In the genomic region with DNA sequence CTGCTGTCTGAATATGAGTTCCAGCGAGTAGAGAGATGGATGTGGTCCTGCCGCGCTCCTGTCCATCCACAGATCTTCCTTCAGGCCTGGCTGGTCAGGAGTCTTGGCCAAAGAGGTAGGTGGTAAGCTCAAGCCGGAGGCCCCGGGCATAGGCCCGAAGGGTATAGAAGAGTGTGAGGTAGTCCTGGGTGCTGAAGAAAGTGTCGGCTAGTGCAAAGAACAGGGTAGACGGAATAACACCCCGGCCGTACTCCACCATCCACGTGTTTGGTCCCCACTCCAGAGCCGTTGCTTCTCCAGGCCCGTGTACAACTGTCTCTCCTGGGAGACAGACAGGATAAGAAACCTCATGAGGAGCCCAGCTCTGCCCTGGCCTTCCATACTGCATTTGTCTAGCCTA, we compare ENCODE assay signal across 15 mouse cellular contexts. TPM values are rescaled to one million over a fixed set of nuclear protein-coding genes. Genes with fewer than 3 reads are reported as not detected.
DNase-seq lines count a peak whose midpoint lies in the region; ATAC-seq and TF ChIP-seq lines count a peak whose summit lies in the region.
"Had no signal": no experiment of that assay in that cellular context is flagged by ENCODE, and none has a peak within 500 bp of the region (broad histone marks: within the 10 kb centered on the region; RNA-seq: fewer than 3 reads in every experiment).

No protein-coding gene starts in this region.

- peaks cover 11% of the 10 kb centered on the region for H3K36me3 ChIP-seq in hindbrain, embryonic 13.5 days
- peaks cover 8% of the 10 kb centered on the region; the same call in 1 of the 2 replicates for H3K36me3 ChIP-seq in hindbrain, embryonic 16.5 days (ENCODE audit: control insufficient read depth, insufficient read depth, low read length)
- peaks cover 15% of the 10 kb centered on the region for H3K36me3 ChIP-seq in midbrain, embryonic 12.5 days
- 0 out of 2 replicates have a peak, but pooled peaks cover 7% of the 10 kb centered on the region for H3K36me3 ChIP-seq in midbrain, postnatal 0 days (ENCODE audit: insufficient read depth, low read length)
- H3K36me3 ChIP-seq in forebrain, embryonic 14.5 days (ENCODE audit: control insufficient read depth, insufficient read depth, low read length) = peaks cover 14% of the 10 kb centered on the region
- peaks cover 9% of the 10 kb centered on the region for H3K36me3 ChIP-seq in neural tube, embryonic 15.5 days

- no peaks in the 10 kb centered on the region for H3K9me3 ChIP-seq in hindbrain, embryonic 13.5 days
- H3K9me3 ChIP-seq in hindbrain, embryonic 16.5 days (ENCODE audit: control insufficient read depth, low read length) = no peaks in the 10 kb centered on the region
- H3K9me3 ChIP-seq in midbrain, embryonic 12.5 days = no peaks in the 10 kb centered on the region
- no peaks in the 10 kb centered on the region for H3K9me3 ChIP-seq in midbrain, postnatal 0 days (ENCODE audit: low read length)
- no peaks in the 10 kb centered on the region for H3K9me3 ChIP-seq in forebrain, embryonic 14.5 days (replicated peaks; ENCODE audit: control insufficient read depth, low read length)
- no peaks in the 10 kb centered on the region for H3K9me3 ChIP-seq in neural tube, embryonic 15.5 days (replicated peaks)

- H3K4me2 ChIP-seq in hindbrain, embryonic 13.5 days = peak overlapping the region; percentile 94
- H3K4me2 ChIP-seq in hindbrain, embryonic 16.5 days (ENCODE audit: low read length) = no peak overlapping the region
- 0 out of 2 replicates have a peak overlapping the region, but pooled peaks have one; percentile 96 for H3K4me2 ChIP-seq in midbrain, embryonic 12.5 days (replicated peaks)
- no peak overlapping the region for H3K4me2 ChIP-seq in midbrain, postnatal 0 days (ENCODE audit: low read depth, low read length, poor library complexity, severe bottlenecking)
- H3K4me2 ChIP-seq in forebrain, embryonic 14.5 days (ENCODE audit: low read length) = 0 out of 2 replicates have a peak overlapping the region, but pooled peaks have one; percentile 78
- H3K4me2 ChIP-seq in neural tube, embryonic 15.5 days = peak overlapping the region; percentile 86; the same call in 1 of the 2 replicates

- 95% methylated on average over 13 of the region's 13 CpGs for WGBS in hindbrain, embryonic 13.5 days
- 94% methylated on average over 13 of the region's 13 CpGs for WGBS in hindbrain, embryonic 16.5 days
- WGBS in midbrain, embryonic 12.5 days = 91% methylated on average over 13 of the region's 13 CpGs
- WGBS in midbrain, postnatal 0 days = 95% methylated on average over 13 of the region's 13 CpGs
- 92% methylated on average over 13 of the region's 13 CpGs for WGBS in forebrain, embryonic 14.5 days
- 96% methylated on average over 13 of the region's 13 CpGs for WGBS in neural tube, embryonic 15.5 days

- DNase-seq in midbrain, postnatal 0 days (ENCODE audit: low spot score) = no peak
- DNase-seq in forebrain, embryonic 14.5 days (ENCODE audit: low spot score) = no peak
- no peak for DNase-seq in adrenal gland, adult 8-10 months
- DNase-seq: cerebellum, adult 8-10 months; heart, postnatal 14 days; kidney, adult 9 months had no signal

- H3K27ac ChIP-seq in hindbrain, embryonic 13.5 days = no peak overlapping the region
- H3K27ac ChIP-seq in hindbrain, embryonic 16.5 days (ENCODE audit: low read depth, low read length) = no peak overlapping the region
- H3K27ac ChIP-seq in midbrain, embryonic 12.5 days (replicated peaks) = no peak overlapping the region
- no peak overlapping the region for H3K27ac ChIP-seq in midbrain, postnatal 0 days (ENCODE audit: low read depth, low read length)
- H3K27ac ChIP-seq in forebrain, embryonic 14.5 days (ENCODE audit: low read depth, low read length) = no peak overlapping the region
- no peak overlapping the region for H3K27ac ChIP-seq in neural tube, embryonic 15.5 days (replicated peaks)

- H3K4me1 ChIP-seq in hindbrain, embryonic 13.5 days (replicated peaks) = peaks cover 22% of the 10 kb centered on the region
- H3K4me1 ChIP-seq in hindbrain, embryonic 16.5 days (ENCODE audit: control insufficient read depth, insufficient read depth, low read depth, low read length) = peaks cover 16% of the 10 kb centered on the region
- H3K4me1 ChIP-seq in midbrain, embryonic 12.5 days = peaks cover 16% of the 10 kb centered on the region
- peaks cover 9% of the 10 kb centered on the region; the same call in 1 of the 2 replicates for H3K4me1 ChIP-seq in midbrain, postnatal 0 days (ENCODE audit: insufficient read depth, low read length)
- H3K4me1 ChIP-seq in forebrain, embryonic 14.5 days (ENCODE audit: control insufficient read depth, insufficient read depth, low read length) = peaks cover 8% of the 10 kb centered on the region
- H3K4me1 ChIP-seq in neural tube, embryonic 15.5 days = peaks cover 21% of the 10 kb centered on the region

- TF ChIP-seq CTCF in midbrain, postnatal 0 days (IDR thresholded peaks at IDR 0.05) = no peak

- ATAC-seq in hindbrain, embryonic 13.5 days (ENCODE audit: low FRiP score) = no peak
- no peak for ATAC-seq in hindbrain, embryonic 16.5 days
- ATAC-seq in midbrain, embryonic 12.5 days (ENCODE audit: low FRiP score, low read depth) = no peak
- ATAC-seq in midbrain, postnatal 0 days (ENCODE audit: low FRiP score) = no peak
- ATAC-seq in forebrain, embryonic 14.5 days = no peak
- ATAC-seq in neural tube, embryonic 15.5 days (ENCODE audit: low FRiP score) = no peak
- ATAC-seq: CD4-positive, CD25-positive, alpha-beta regulatory T cell, adult 4 months had no signal

- peak overlapping the region; percentile 20; the same call in 1 of the 2 replicates for H3K9ac ChIP-seq in hindbrain, embryonic 13.5 days
- H3K9ac ChIP-seq in hindbrain, embryonic 16.5 days (ENCODE audit: low read depth, low read length) = no peak overlapping the region
- H3K9ac ChIP-seq in midbrain, embryonic 12.5 days (replicated peaks) = no peak overlapping the region
- no peak overlapping the region for H3K9ac ChIP-seq in midbrain, postnatal 0 days (replicated peaks; ENCODE audit: low read length, poor library complexity, severe bottlenecking)
- no peak overlapping the region for H3K9ac ChIP-seq in forebrain, embryonic 14.5 days (ENCODE audit: low read length)
- no peak overlapping the region for H3K9ac ChIP-seq in neural tube, embryonic 15.5 days (replicated peaks)

- H3K4me3 ChIP-seq in hindbrain, embryonic 13.5 days = no peak overlapping the region
- no peak overlapping the region for H3K4me3 ChIP-seq in hindbrain, embryonic 16.5 days (ENCODE audit: low read length)
- H3K4me3 ChIP-seq in midbrain, embryonic 12.5 days = no peak overlapping the region
- H3K4me3 ChIP-seq in midbrain, postnatal 0 days (ENCODE audit: low read depth, low read length) = no peak overlapping the region
- H3K4me3 ChIP-seq in forebrain, embryonic 14.5 days (ENCODE audit: low read depth, low read length) = no peak overlapping the region
- no peak overlapping the region for H3K4me3 ChIP-seq in neural tube, embryonic 15.5 days (replicated peaks)

- peaks cover 4% of the 10 kb centered on the region for H3K27me3 ChIP-seq in hindbrain, embryonic 13.5 days
- H3K27me3 ChIP-seq in hindbrain, embryonic 16.5 days (replicated peaks; ENCODE audit: control insufficient read depth, insufficient read depth, low read length) = no peaks in the 10 kb centered on the region
- H3K27me3 ChIP-seq in midbrain, embryonic 12.5 days = 0 out of 2 replicates have a peak, but pooled peaks cover 5% of the 10 kb centered on the region
- H3K27me3 ChIP-seq in midbrain, postnatal 0 days (ENCODE audit: insufficient read depth, low read length) = no peaks in the 10 kb centered on the region
- H3K27me3 ChIP-seq in forebrain, embryonic 14.5 days (replicated peaks; ENCODE audit: control insufficient read depth, insufficient read depth, low read length) = no peaks in the 10 kb centered on the region
- H3K27me3 ChIP-seq in neural tube, embryonic 15.5 days (replicated peaks) = no peaks in the 10 kb centered on the region

RNA-seq across cellular contexts. Expression of gene Arid3c, which starts 8.3 kb away (rescaled TPM):
- 1.1 and 2.2 TPM in 2 replicates for polyA plus RNA-seq in hindbrain, embryonic 13.5 days (2015; fragmentation: Nextera tagmentation; extraction: Ambion mirVana)
- polyA plus RNA-seq in hindbrain, embryonic 16.5 days (2015; fragmentation: Nextera tagmentation; extraction: Ambion mirVana) = 0.76 and 0.84 TPM in 2 replicates
- 0.26 and 0.54 TPM in 2 replicates for polyA plus RNA-seq in midbrain, embryonic 12.5 days (2016; fragmentation: Nextera tagmentation; extraction: Ambion mirVana)
- 0.27 and 0.33 TPM in 2 replicates for total RNA-seq in midbrain, postnatal 0 days (2014; rRNA removed)
- polyA plus RNA-seq in midbrain, postnatal 0 days (2015; fragmentation: Nextera tagmentation; extraction: Ambion mirVana) = 0.42 and 0.48 TPM in 2 replicates
- polyA plus RNA-seq in forebrain, embryonic 14.5 days (2014; fragmentation: Nextera tagmentation; extraction: Ambion mirVana) = 0.12 and 0.15 TPM in 2 replicates
- polyA plus RNA-seq in neural tube, embryonic 15.5 days (2015; fragmentation: Nextera tagmentation; extraction: Ambion mirVana) = 1.1 and 1.6 TPM in 2 replicates
- not detected for total RNA-seq in adrenal gland, adult 8-10 months (2022)
- total RNA-seq: gastrocnemius, postnatal 4 days; heart, postnatal 14 days; layer of hippocampus, adult 8-10 months had no signal
- polyA plus RNA-seq: CD4-positive, CD25-positive, alpha-beta regulatory T cell, adult 4 months; limb, embryonic 11.5 days; lung, embryonic 16.5 days had no signal

RNA-seq across cellular contexts. Expression of gene Galt, which starts 15.8 kb away (rescaled TPM):
- 36.6 and 42.8 TPM in 2 replicates for polyA plus RNA-seq in hindbrain, embryonic 13.5 days (2015; fragmentation: Nextera tagmentation; extraction: Ambion mirVana)
- 60.9 and 61.8 TPM in 2 replicates for polyA plus RNA-seq in hindbrain, embryonic 16.5 days (2015; fragmentation: Nextera tagmentation; extraction: Ambion mirVana)
- polyA plus RNA-seq in midbrain, embryonic 12.5 days (2016; fragmentation: Nextera tagmentation; extraction: Ambion mirVana) = 22.0 and 25.5 TPM in 2 replicates
- total RNA-seq in midbrain, postnatal 0 days (2014; rRNA removed) = 53.7 and 68.1 TPM in 2 replicates
- 54.0 and 60.0 TPM in 2 replicates for polyA plus RNA-seq in midbrain, postnatal 0 days (2015; fragmentation: Nextera tagmentation; extraction: Ambion mirVana)
- 23.4 and 25.2 TPM in 2 replicates for polyA plus RNA-seq in forebrain, embryonic 14.5 days (2014; fragmentation: Nextera tagmentation; extraction: Ambion mirVana)
- polyA plus RNA-seq in neural tube, embryonic 15.5 days (2015; fragmentation: Nextera tagmentation; extraction: Ambion mirVana) = 48.4 and 54.8 TPM in 2 replicates
- 10 to 100 TPM; 40.1 to 62.7 (median 51.0) TPM for total RNA-seq in adrenal gland, adult 8-10 months (2022)

RNA-seq across cellular contexts. Expression of gene Dctn3, which starts 16.3 kb away (rescaled TPM):
- 301 and 303 TPM in 2 replicates for polyA plus RNA-seq in hindbrain, embryonic 13.5 days (2015; fragmentation: Nextera tagmentation; extraction: Ambion mirVana)
- polyA plus RNA-seq in hindbrain, embryonic 16.5 days (2015; fragmentation: Nextera tagmentation; extraction: Ambion mirVana) = 309 and 323 TPM in 2 replicates
- polyA plus RNA-seq in midbrain, embryonic 12.5 days (2016; fragmentation: Nextera tagmentation; extraction: Ambion mirVana) = 184 and 185 TPM in 2 replicates
- total RNA-seq in midbrain, postnatal 0 days (2014; rRNA removed) = 122 and 150 TPM in 2 replicates
- polyA plus RNA-seq in midbrain, postnatal 0 days (2015; fragmentation: Nextera tagmentation; extraction: Ambion mirVana) = 308 and 345 TPM in 2 replicates
- 301 and 330 TPM in 2 replicates for polyA plus RNA-seq in forebrain, embryonic 14.5 days (2014; fragmentation: Nextera tagmentation; extraction: Ambion mirVana)
- 271 and 320 TPM in 2 replicates for polyA plus RNA-seq in neural tube, embryonic 15.5 days (2015; fragmentation: Nextera tagmentation; extraction: Ambion mirVana)
- 100 to 1,000 TPM; 113 to 133 (median 119) TPM for total RNA-seq in adrenal gland, adult 8-10 months (2022)

RNA-seq across cellular contexts. Expression of gene Sigmar1, which starts 16.7 kb away (rescaled TPM):
- polyA plus RNA-seq in hindbrain, embryonic 13.5 days (2015; fragmentation: Nextera tagmentation; extraction: Ambion mirVana) = 58.9 and 62.0 TPM in 2 replicates
- polyA plus RNA-seq in hindbrain, embryonic 16.5 days (2015; fragmentation: Nextera tagmentation; extraction: Ambion mirVana) = 86.8 and 96.3 TPM in 2 replicates
- polyA plus RNA-seq in midbrain, embryonic 12.5 days (2016; fragmentation: Nextera tagmentation; extraction: Ambion mirVana) = 50.4 and 55.3 TPM in 2 replicates
- total RNA-seq in midbrain, postnatal 0 days (2014; rRNA removed) = 34.1 and 45.4 TPM in 2 replicates
- polyA plus RNA-seq in midbrain, postnatal 0 days (2015; fragmentation: Nextera tagmentation; extraction: Ambion mirVana) = 44.8 and 55.4 TPM in 2 replicates
- polyA plus RNA-seq in forebrain, embryonic 14.5 days (2014; fragmentation: Nextera tagmentation; extraction: Ambion mirVana) = 49.8 and 54.2 TPM in 2 replicates
- 92.1 and 97.3 TPM in 2 replicates for polyA plus RNA-seq in neural tube, embryonic 15.5 days (2015; fragmentation: Nextera tagmentation; extraction: Ambion mirVana)
- 10 to 100 TPM; 74.2 to 81.7 (median 78.8) TPM for total RNA-seq in adrenal gland, adult 8-10 months (2022)

RNA-seq across cellular contexts. Expression of gene Rpp25l, which starts 25.9 kb away (rescaled TPM):
- polyA plus RNA-seq in hindbrain, embryonic 13.5 days (2015; fragmentation: Nextera tagmentation; extraction: Ambion mirVana) = 63.0 and 66.8 TPM in 2 replicates
- polyA plus RNA-seq in hindbrain, embryonic 16.5 days (2015; fragmentation: Nextera tagmentation; extraction: Ambion mirVana) = 63.6 and 65.2 TPM in 2 replicates
- polyA plus RNA-seq in midbrain, embryonic 12.5 days (2016; fragmentation: Nextera tagmentation; extraction: Ambion mirVana) = 68.7 and 69.3 TPM in 2 replicates
- 38.3 and 39.7 TPM in 2 replicates for total RNA-seq in midbrain, postnatal 0 days (2014; rRNA removed)
- 44.3 and 49.9 TPM in 2 replicates for polyA plus RNA-seq in midbrain, postnatal 0 days (2015; fragmentation: Nextera tagmentation; extraction: Ambion mirVana)
- polyA plus RNA-seq in forebrain, embryonic 14.5 days (2014; fragmentation: Nextera tagmentation; extraction: Ambion mirVana) = 72.2 and 83.3 TPM in 2 replicates
- polyA plus RNA-seq in neural tube, embryonic 15.5 days (2015; fragmentation: Nextera tagmentation; extraction: Ambion mirVana) = 59.3 and 61.1 TPM in 2 replicates
- 10 to 100 TPM; 35.0 to 44.4 (median 41.8) TPM for total RNA-seq in adrenal gland, adult 8-10 months (2022)

Comparison
In these comparisons a context has a peak if more than half of its experiments do, and no peak if none do; other contexts are left out.
1. H3K4me2 ChIP-seq: peak in hindbrain, embryonic 13.5 days (single experiment), midbrain, embryonic 12.5 days (single experiment), forebrain, embryonic 14.5 days (single experiment) and neural tube, embryonic 15.5 days (single experiment); none in hindbrain, embryonic 16.5 days (single experiment) and midbrain, postnatal 0 days (single experiment).